Mouse (Mus musculus) embryonic facial prominence, embryonic 15.5 days (tissue): Measurements from ENCODE around the gene Qrfp. TPM values are rescaled to one million over a fixed set of nuclear protein-coding genes. Genes with fewer than 3 reads are reported as not detected.
A peak's percentile ranks its signal among the peaks of the same experiment; 100 is the strongest.

Experiments
- ATAC-seq: fragments of 200-750 bp; cut with Nextera tagmentation; 2 replicates; pipeline ENCODE4 v1.8.0; 2017; ENCODE audit warnings: low read depth, moderate TSS enrichment; ENCODE audit not compliant: insufficient number of reproducible peaks, low FRiP score, low TSS enrichment
- H3K27ac ChIP-seq: fragments of 300-500 bp; sonication (generic); replicated peaks from 2 replicates; pipeline ENCODE4 v1.5.1; 2015; ENCODE audit warnings: mild to moderate bottlenecking, inconsistent platforms
- H3K27me3 ChIP-seq: fragments of 300-500 bp; sonication (generic); 2 replicates; pipeline ENCODE4 v1.6.1; 2015; ENCODE audit warnings: inconsistent platforms
- H3K36me3 ChIP-seq: fragments of 300-500 bp; sonication (generic); 2 replicates; pipeline ENCODE4 v1.6.1; 2015; ENCODE audit warnings: mild to moderate bottlenecking, inconsistent platforms
- H3K4me1 ChIP-seq: fragments of 300-500 bp; sonication (generic); 2 replicates; pipeline ENCODE4 v1.6.1; 2015; ENCODE audit warnings: inconsistent platforms
- H3K4me2 ChIP-seq: fragments of 300-500 bp; sonication (generic); replicated peaks from 2 replicates; pipeline ENCODE4 v1.6.1; 2015; ENCODE audit warnings: mild to moderate bottlenecking, inconsistent platforms
- H3K4me3 ChIP-seq: fragments of 300-500 bp; sonication (generic); replicated peaks from 2 replicates; pipeline ENCODE4 v1.5.1; 2015; ENCODE audit warnings: mild to moderate bottlenecking, inconsistent platforms
- H3K9ac ChIP-seq: fragments of 300-500 bp; sonication (generic); 2 replicates; pipeline ENCODE4 v1.6.1; 2015; ENCODE audit warnings: inconsistent platforms
- H3K9me3 ChIP-seq: fragments of 300-500 bp; sonication (generic); replicated peaks from 2 replicates; pipeline ENCODE4 v1.6.1; 2016; ENCODE audit warnings: inconsistent platforms
- WGBS: fragments of 180-500 bp; shearing (Covaris S2); methylation state at CpG from one replicate; pipeline ENCODE4 v1.1.7; 2015; 5-methylcytosine and 5-hydroxymethylcytosine counted together
- polyA plus RNA-seq: library from polyadenylated mRNA; unstranded; fragments of >200 nt; fragmentation: Nextera tagmentation; extraction: Ambion mirVana; gene quantifications from 2 replicates; pipeline ENCODE4 v1.2.1, GENCODE M21; 2015

Gene Qrfp
- polyA plus RNA-seq, 1 experiment from 2014 or later = 0.07 TPM

GRCm38 (mm10) chr2:31813641-31814040 is 3.3 kb upstream of the Qrfp start:
- H3K27ac ChIP-seq = no peak overlapping the region
- no peak for ATAC-seq

GRCm38 (mm10) chr2:31811086-31811958 is 942 bp upstream of the Qrfp start:
- no peak overlapping the region for H3K4me3 ChIP-seq
- no peaks in the 10 kb centered on the region for H3K27me3 ChIP-seq
- no peaks in the 10 kb centered on the region for H3K9me3 ChIP-seq
- H3K4me1 ChIP-seq = peaks cover 24% of the 10 kb centered on the region
- ATAC-seq = no peak
- H3K36me3 ChIP-seq = no peaks in the 10 kb centered on the region
- no peak overlapping the region for H3K9ac ChIP-seq
- H3K4me2 ChIP-seq = no peak overlapping the region
- WGBS = 81% methylated on average over 14 of the region's 14 CpGs
- H3K27ac ChIP-seq = no peak overlapping the region

More at GRCm38 (mm10) chr2:31813641-31814040, 3.3 kb upstream of the Qrfp start:
- no peak overlapping the region for H3K4me2 ChIP-seq
- H3K27me3 ChIP-seq = no peaks in the 10 kb centered on the region
- H3K4me1 ChIP-seq = peaks cover 20% of the 10 kb centered on the region
- 77% methylated on average over 4 of the region's 4 CpGs for WGBS
- no peaks in the 10 kb centered on the region for H3K36me3 ChIP-seq
- H3K9me3 ChIP-seq = no peaks in the 10 kb centered on the region
- H3K4me3 ChIP-seq = no peak overlapping the region
- H3K9ac ChIP-seq = no peak overlapping the region

DNA sequence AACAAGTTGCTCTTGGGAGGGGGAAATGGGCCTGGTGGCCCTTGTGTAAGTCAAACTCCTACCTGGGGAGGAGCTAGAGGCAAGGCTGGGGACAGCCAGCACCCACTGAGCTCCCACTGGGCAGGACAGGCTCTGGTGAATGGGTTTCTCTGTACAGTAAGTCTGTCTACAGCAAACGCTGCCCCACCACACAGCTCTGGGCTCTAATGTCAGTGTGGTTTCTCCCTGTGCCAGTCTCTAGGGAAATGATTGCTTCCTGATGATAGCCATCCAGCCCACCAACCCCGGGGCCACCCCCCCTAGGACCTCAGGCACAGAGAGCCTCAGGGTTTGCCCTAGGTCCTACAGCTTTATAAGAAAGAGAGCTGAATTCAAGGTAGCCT is 1.0 kb downstream of the Qrfp start:
- Histone ChIP-seq H3K4me2 (no peak overlapping the region), H3K9me3 (no peaks in the 10 kb centered on the region), H3K9ac (no peak overlapping the region), H3K36me3 (peaks cover 3% of the 10 kb centered on the region; the same call in 1 of the 2 replicates), H3K4me1 (peaks cover 24% of the 10 kb centered on the region), H3K4me3 (no peak overlapping the region), H3K27ac (0 out of 2 replicates have a peak overlapping the region, but pooled peaks have one; percentile 25), H3K27me3 (no peaks in the 10 kb centered on the region)
- 13% methylated on average over 2 of the region's 2 CpGs for WGBS
- ATAC-seq = no peak

- H3K36me3 ChIP-seq = peaks cover 9% of the 10 kb centered on the region
- peaks cover 24% of the 10 kb centered on the region for H3K4me1 ChIP-seq
- no peak overlapping the region for H3K4me3 ChIP-seq
- H3K4me2 ChIP-seq = no peak overlapping the region
- no peaks in the 10 kb centered on the region for H3K27me3 ChIP-seq
- 34% methylated on average over 28 of the region's 28 CpGs for WGBS
- H3K9me3 ChIP-seq = no peaks in the 10 kb centered on the region
- no peak overlapping the region for H3K9ac ChIP-seq
- no peak for ATAC-seq
- 0 out of 2 replicates have a peak overlapping the region, but pooled peaks have one; percentile 25 for H3K27ac ChIP-seq
These were observed 1.7 kb downstream of the Qrfp start for GRCm38 (mm10) chr2:31808410-31809357.

DNA sequence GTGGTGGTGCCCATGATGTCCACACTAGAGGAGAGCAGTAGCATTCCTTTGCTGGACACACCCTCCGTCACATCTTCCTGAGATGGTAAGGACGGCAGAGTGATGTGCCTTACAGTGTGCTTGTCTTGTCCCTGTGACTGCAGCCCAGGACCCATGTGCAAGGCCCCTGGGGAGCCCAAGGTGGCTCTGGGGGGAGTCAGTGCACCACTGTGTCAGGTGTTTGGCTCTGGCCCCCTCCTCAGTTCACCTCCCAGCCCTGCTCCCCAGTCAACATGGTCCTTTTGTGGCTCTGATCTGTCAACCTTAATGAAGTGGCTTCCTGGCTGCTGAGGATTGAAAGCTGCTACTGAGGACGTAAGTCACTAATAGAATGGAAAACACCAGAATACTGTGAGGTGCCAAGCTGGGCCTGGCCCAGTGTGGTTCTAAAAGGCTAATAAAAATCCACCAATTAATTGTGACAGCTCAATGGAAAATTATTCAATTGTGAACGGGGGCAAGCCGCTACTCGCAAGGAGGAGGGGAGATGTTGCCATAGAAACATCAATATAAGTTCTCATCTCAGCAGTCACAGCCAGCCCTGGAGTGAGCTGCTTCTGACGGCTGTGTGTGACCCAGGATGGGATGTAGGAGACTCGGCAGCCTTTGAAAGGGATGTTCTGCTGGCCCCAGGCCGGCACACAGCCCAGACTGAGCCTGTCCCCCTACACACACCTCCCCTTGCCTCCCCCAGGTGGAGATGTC is 3.6 kb downstream of the Qrfp start:
- Histone ChIP-seq H3K9me3 (no peaks in the 10 kb centered on the region), H3K4me1 (peaks cover 24% of the 10 kb centered on the region), H3K27me3 (no peaks in the 10 kb centered on the region), H3K27ac (no peak overlapping the region), H3K36me3 (peaks cover 28% of the 10 kb centered on the region), H3K4me2 (no peak overlapping the region), H3K9ac (no peak overlapping the region), H3K4me3 (no peak overlapping the region)
- WGBS = 38% methylated on average over 9 of the region's 9 CpGs
- ATAC-seq = no peak

- peaks cover 61% of the 10 kb centered on the region for H3K36me3 ChIP-seq
- H3K4me1 ChIP-seq = peaks cover 6% of the 10 kb centered on the region
- no peak overlapping the region for H3K27ac ChIP-seq
- no peaks in the 10 kb centered on the region for H3K9me3 ChIP-seq
- no peak for ATAC-seq
- no peak overlapping the region for H3K4me2 ChIP-seq
- H3K9ac ChIP-seq = no peak overlapping the region
- no peaks in the 10 kb centered on the region for H3K27me3 ChIP-seq
- WGBS = 71% methylated on average over 14 of the region's 14 CpGs
- no peak overlapping the region for H3K4me3 ChIP-seq
These were observed 6.9 kb downstream of the Qrfp start for GRCm38 (mm10) chr2:31803480-31803879.

GRCm38 (mm10) chr2:31802811-31803210 is 7.6 kb downstream of the Qrfp start:
- Histone ChIP-seq H3K27ac (no peak overlapping the region), H3K9me3 (no peaks in the 10 kb centered on the region), H3K36me3 (peaks cover 68% of the 10 kb centered on the region), H3K9ac (no peak overlapping the region), H3K4me2 (no peak overlapping the region), H3K4me1 (peaks cover 5% of the 10 kb centered on the region; the same call in 1 of the 2 replicates), H3K4me3 (no peak overlapping the region), H3K27me3 (no peaks in the 10 kb centered on the region)
- no peak for ATAC-seq
- 82% methylated on average over 8 of the region's 8 CpGs for WGBS

- H3K4me1 ChIP-seq = peaks cover 8% of the 10 kb centered on the region; the same call in 1 of the 2 replicates
- H3K27me3 ChIP-seq = no peaks in the 10 kb centered on the region
- no peaks in the 10 kb centered on the region for H3K9me3 ChIP-seq
- no peak overlapping the region for H3K4me2 ChIP-seq
- H3K27ac ChIP-seq = no peak overlapping the region; the same call in 1 of the 2 replicates
- no peak overlapping the region for H3K4me3 ChIP-seq
- ATAC-seq = no peak
- WGBS = 80% methylated on average over 9 of the region's 9 CpGs
- no peak overlapping the region for H3K9ac ChIP-seq
- peaks cover 82% of the 10 kb centered on the region for H3K36me3 ChIP-seq
These were observed 9.0 kb downstream of the Qrfp start for GRCm38 (mm10) chr2:31801416-31801815.

DNA sequence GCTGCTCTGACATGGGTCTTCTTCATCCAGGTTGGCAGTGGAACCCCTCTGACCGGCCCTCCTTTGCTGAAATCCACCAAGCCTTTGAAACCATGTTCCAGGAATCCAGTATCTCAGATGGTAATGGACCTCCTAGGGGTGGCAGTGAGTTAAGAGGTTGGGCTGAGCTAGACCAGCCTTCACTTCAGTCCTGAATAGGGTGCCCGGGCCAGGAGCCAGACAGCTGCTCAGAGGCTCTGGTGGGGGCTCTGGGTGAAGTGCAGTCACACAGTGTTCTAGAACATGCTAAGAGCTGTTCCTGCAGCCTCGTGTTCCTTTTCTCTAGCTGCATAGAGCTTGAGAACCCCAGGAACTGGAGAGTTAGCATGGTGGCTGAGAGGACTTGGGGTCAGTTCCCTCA is 13.4 kb downstream of the Qrfp start:
- no peaks in the 10 kb centered on the region for H3K27me3 ChIP-seq
- H3K9me3 ChIP-seq = no peaks in the 10 kb centered on the region
- no peak overlapping the region for H3K4me3 ChIP-seq
- H3K9ac ChIP-seq = no peak overlapping the region
- H3K4me2 ChIP-seq = no peak overlapping the region
- no peak overlapping the region for H3K27ac ChIP-seq
- WGBS = 77% methylated on average over 3 of the region's 3 CpGs
- ATAC-seq = no peak
- peaks cover 8% of the 10 kb centered on the region; the same call in 1 of the 2 replicates for H3K4me1 ChIP-seq
- H3K36me3 ChIP-seq = peaks cover 98% of the 10 kb centered on the region

- Histone ChIP-seq H3K4me3 (no peak overlapping the region), H3K9ac (no peak overlapping the region), H3K4me2 (no peak overlapping the region), H3K27me3 (no peaks in the 10 kb centered on the region), H3K9me3 (no peaks in the 10 kb centered on the region), H3K4me1 (0 out of 2 replicates have a peak, but pooled peaks cover 3% of the 10 kb centered on the region), H3K27ac (no peak overlapping the region), H3K36me3 (peaks cover 92% of the 10 kb centered on the region)
- no peak for ATAC-seq
- WGBS = 80% methylated on average over 6 of the region's 6 CpGs
These were observed 17.8 kb downstream of the Qrfp start for GRCm38 (mm10) chr2:31792611-31793010.
